Mouse (Mus musculus) olfactory bulb, adult 2 months (tissue): Measurements from ENCODE around the gene Dcdc2b.

ENCODE experiments used
- CTCF ChIP-seq: fragments of 200-500 bp; IDR thresholded peaks from 2 replicates; pipeline ENCODE4 v1.5.1; 2012; ENCODE audit warnings: low read depth, mild to moderate bottlenecking, low read length, moderate library complexity; ENCODE audit not compliant: insufficient read depth
- POLR2A ChIP-seq: fragments of 200-500 bp; IDR thresholded peaks from 2 replicates; pipeline ENCODE4 v1.6.1; 2012; ENCODE audit warnings: mild to moderate bottlenecking, low read depth, low read length, moderate library complexity; ENCODE audit not compliant: insufficient read depth

GRCm38 (mm10) chr4:129623681-129624091 is 9.6 kb upstream of the Dcdc2b start, which contains the start of gene Ccdc28b:
- TF ChIP-seq POLR2A = 0 out of 2 replicates have a peak, but pooled peaks have one; percentile 27
- TF ChIP-seq CTCF = no peak
